Mouse (Mus musculus) small intestine, adult 2 months (tissue): ENCODE results near the gene Snx7.

Source experiments
- CTCF ChIP-seq: fragments of 200-500 bp; IDR thresholded peaks from 2 replicates; pipeline ENCODE4 v1.5.1; 2012; ENCODE audit warnings: low read depth, mild to moderate bottlenecking, control low read depth, inconsistent platforms, low read length, moderate library complexity, mixed read lengths; ENCODE audit not compliant: insufficient replicate concordance, insufficient read length; ENCODE audit errors: extremely low read depth
- POLR2A ChIP-seq: fragments of 200-500 bp; IDR thresholded peaks from 2 replicates; pipeline ENCODE4 v1.6.1; 2012; ENCODE audit warnings: low read depth, mild to moderate bottlenecking, control low read depth, inconsistent platforms, low read length, moderate library complexity

- TF ChIP-seq CTCF (no peak), POLR2A (no peak)
Observed at GRCm38 (mm10) chr3:117865621-117866020, 3.1 kb downstream of the Snx7 start.
